Mouse (Mus musculus) limb, embryonic 15.5 days (tissue): ENCODE measurements around the gene Asb5. TPM values are rescaled to one million over a fixed set of nuclear protein-coding genes. Genes with fewer than 3 reads are reported as not detected.
"Not testable (repeated sequence)": the region's sequence is repeated elsewhere in the genome, so short reads cannot be mapped to it uniquely, and the experiment has no call there.

Experiments
- ATAC-seq: fragments of 200-750 bp; cut with Nextera tagmentation; 2 replicates; pipeline ENCODE4 v1.8.0; 2017; ENCODE audit warnings: low read depth, moderate TSS enrichment; ENCODE audit not compliant: insufficient number of reproducible peaks, low FRiP score, low TSS enrichment
- H3K27ac ChIP-seq: fragments of 300-500 bp; sonication (generic); 2 replicates; pipeline ENCODE4 v1.5.1; 2015; ENCODE audit warnings: moderate library complexity, mild to moderate bottlenecking, inconsistent platforms
- H3K27me3 ChIP-seq: fragments of 300-500 bp; sonication (generic); 2 replicates; pipeline ENCODE4 v1.6.1; 2015; ENCODE audit warnings: inconsistent platforms
- H3K36me3 ChIP-seq: fragments of 300-500 bp; sonication (generic); 2 replicates; pipeline ENCODE4 v1.6.1; 2015; ENCODE audit warnings: inconsistent platforms
- H3K4me1 ChIP-seq: fragments of 300-500 bp; sonication (generic); 2 replicates; pipeline ENCODE4 v1.6.1; 2015; ENCODE audit warnings: inconsistent platforms
- H3K4me2 ChIP-seq: fragments of 300-500 bp; sonication (generic); 2 replicates; pipeline ENCODE4 v1.6.1; 2015; ENCODE audit warnings: mild to moderate bottlenecking, inconsistent platforms
- H3K4me3 ChIP-seq: fragments of 300-500 bp; sonication (generic); 2 replicates; pipeline ENCODE4 v1.5.1; 2015; ENCODE audit warnings: mild to moderate bottlenecking, inconsistent platforms
- H3K9ac ChIP-seq: fragments of 300-500 bp; sonication (generic); 2 replicates; pipeline ENCODE4 v1.6.1; 2015; ENCODE audit warnings: inconsistent platforms
- H3K9me3 ChIP-seq: fragments of 300-500 bp; sonication (generic); 2 replicates; pipeline ENCODE4 v1.6.1; 2016; ENCODE audit warnings: inconsistent platforms
- WGBS: fragments of 180-500 bp; shearing (Covaris S2); methylation state at CpG from one replicate; pipeline ENCODE4 v1.1.7; 2015; 5-methylcytosine and 5-hydroxymethylcytosine counted together
- polyA plus RNA-seq: library from polyadenylated mRNA; unstranded; fragments of >200 nt; fragmentation: Nextera tagmentation; extraction: Ambion mirVana; gene quantifications from 2 replicates; pipeline ENCODE4 v1.2.1, GENCODE M21; 2015

Gene Asb5
- polyA plus RNA-seq, 1 experiment from 2014 or later, result 6.0 TPM

- H3K4me3 ChIP-seq, result peak overlapping the region; percentile 25; the same call in 1 of the 2 replicates
Measured at GRCm38 (mm10) chr8:54508814-54509213, 20.6 kb upstream of the Asb5 start.

GRCm38 (mm10) chr8:54509221-54509721 is 20.1 kb upstream of the Asb5 start:
- H3K27me3 ChIP-seq, result no peaks in the 10 kb centered on the region
- WGBS, result 4% methylated on average over 10 of the region's 10 CpGs
- H3K4me1 ChIP-seq, result peaks cover 4% of the 10 kb centered on the region; the same call in 1 of the 2 replicates
- no peaks in the 10 kb centered on the region for H3K9me3 ChIP-seq
- peak overlapping the region; percentile 25 for H3K4me3 ChIP-seq
- peak overlapping the region; percentile 49 for H3K4me2 ChIP-seq
- H3K9ac ChIP-seq, result no peak overlapping the region
- ATAC-seq, result peak; percentile 59; the same call in 1 of the 2 replicates
- H3K36me3 ChIP-seq, result no peaks in the 10 kb centered on the region
- no peak overlapping the region for H3K27ac ChIP-seq

More at GRCm38 (mm10) chr8:54508814-54509213, 20.6 kb upstream of the Asb5 start:
- 5% methylated on average over 9 of the region's 11 CpGs for WGBS
- H3K9me3 ChIP-seq, result no peaks in the 10 kb centered on the region
- H3K4me1 ChIP-seq, result peaks cover 4% of the 10 kb centered on the region; the same call in 1 of the 2 replicates
- H3K9ac ChIP-seq, result no peak overlapping the region
- H3K27me3 ChIP-seq, result no peaks in the 10 kb centered on the region
- peak overlapping the region; percentile 49 for H3K4me2 ChIP-seq
- ATAC-seq, result no peak
- no peaks in the 10 kb centered on the region for H3K36me3 ChIP-seq
- no peak overlapping the region for H3K27ac ChIP-seq

GRCm38 (mm10) chr8:54511791-54512190 is 17.6 kb upstream of the Asb5 start:
- no peaks in the 10 kb centered on the region; the same call in 1 of the 2 replicates for H3K36me3 ChIP-seq
- no peak for ATAC-seq
- peaks cover 4% of the 10 kb centered on the region; the same call in 1 of the 2 replicates for H3K4me1 ChIP-seq
- no peak overlapping the region for H3K27ac ChIP-seq
- no peaks in the 10 kb centered on the region for H3K9me3 ChIP-seq
- no peaks in the 10 kb centered on the region for H3K27me3 ChIP-seq
- WGBS, result 81% methylated on average over 3 of the region's 3 CpGs
- no peak overlapping the region for H3K4me2 ChIP-seq
- no peak overlapping the region for H3K4me3 ChIP-seq
- no peak overlapping the region for H3K9ac ChIP-seq

DNA sequence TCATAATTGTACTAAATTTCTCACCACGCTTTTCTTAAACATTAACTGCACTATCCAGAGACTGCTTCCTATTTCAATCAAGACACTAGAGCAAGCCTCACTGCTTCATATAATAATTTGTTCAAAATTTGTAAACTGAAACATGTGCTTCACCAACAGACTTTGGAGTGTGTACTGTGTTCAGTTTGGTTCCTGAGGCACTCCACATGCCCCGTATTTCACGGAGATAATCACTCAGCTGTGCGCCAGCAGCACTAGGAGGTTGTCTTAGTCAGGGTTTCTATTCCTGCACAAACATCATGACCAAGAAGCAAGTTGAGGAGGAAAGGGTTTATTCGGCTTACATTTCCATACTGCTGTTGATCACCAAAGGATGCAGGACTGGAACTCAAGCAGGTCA is 17.2 kb upstream of the Asb5 start:
- not testable (repeated sequence) for H3K27ac ChIP-seq, H3K4me3 ChIP-seq, H3K27me3 ChIP-seq, H3K4me2 ChIP-seq, H3K9ac ChIP-seq, H3K9me3 ChIP-seq, H3K4me1 ChIP-seq, ATAC-seq, H3K36me3 ChIP-seq
- 75% methylated on average over 5 of the region's 5 CpGs for WGBS

DNA sequence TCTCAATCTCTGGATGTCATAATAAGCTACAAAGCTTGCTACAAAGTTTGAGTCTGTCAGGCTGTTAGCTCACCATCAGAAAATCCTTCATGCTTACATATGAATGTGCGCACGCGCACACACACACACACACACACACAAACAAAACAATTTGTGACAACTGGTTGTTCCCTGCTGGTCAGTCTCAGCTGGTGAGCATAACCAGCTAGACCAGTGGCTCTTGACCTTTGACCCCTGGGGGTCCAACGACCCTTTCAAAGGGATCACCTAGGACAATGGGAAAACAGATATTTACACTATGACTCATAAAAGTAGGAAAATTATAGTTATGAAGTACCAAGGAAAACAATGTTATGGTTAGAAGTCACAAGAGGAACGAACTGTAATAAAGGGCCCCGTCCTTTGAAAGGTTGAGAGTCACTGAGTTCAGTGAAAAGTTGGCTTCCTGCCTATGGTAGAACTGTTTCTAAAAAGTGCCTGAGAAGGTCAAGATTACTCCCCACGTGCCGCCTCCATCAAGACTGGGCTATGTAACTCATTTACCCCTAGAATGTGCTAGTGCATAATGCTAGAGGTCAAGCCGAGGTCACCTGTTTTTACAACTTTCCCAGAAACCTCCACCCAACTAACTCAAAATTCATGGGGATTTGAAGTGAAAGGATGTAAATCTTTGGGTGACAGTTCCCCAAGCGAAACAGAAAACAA is 10.5 kb upstream of the Asb5 start:
- no peaks in the 10 kb centered on the region for H3K4me1 ChIP-seq
- H3K27me3 ChIP-seq, result no peaks in the 10 kb centered on the region
- WGBS, result 69% methylated on average over 10 of the region's 10 CpGs
- H3K36me3 ChIP-seq, result peaks cover 35% of the 10 kb centered on the region
- no peak overlapping the region for H3K27ac ChIP-seq
- ATAC-seq, result no peak
- H3K4me3 ChIP-seq, result no peak overlapping the region
- H3K4me2 ChIP-seq, result no peak overlapping the region
- no peaks in the 10 kb centered on the region for H3K9me3 ChIP-seq
- no peak overlapping the region for H3K9ac ChIP-seq

- peaks cover 38% of the 10 kb centered on the region for H3K36me3 ChIP-seq
- H3K9me3 ChIP-seq, result no peaks in the 10 kb centered on the region
- no peak overlapping the region for H3K4me3 ChIP-seq
- no peaks in the 10 kb centered on the region for H3K4me1 ChIP-seq
- H3K4me2 ChIP-seq, result no peak overlapping the region
- no peak for ATAC-seq
- H3K27me3 ChIP-seq, result no peaks in the 10 kb centered on the region
- 76% methylated on average over 4 of the region's 4 CpGs for WGBS
- no peak overlapping the region for H3K9ac ChIP-seq
- no peak overlapping the region for H3K27ac ChIP-seq
Measured at GRCm38 (mm10) chr8:54520516-54520915, 8.9 kb upstream of the Asb5 start.

DNA sequence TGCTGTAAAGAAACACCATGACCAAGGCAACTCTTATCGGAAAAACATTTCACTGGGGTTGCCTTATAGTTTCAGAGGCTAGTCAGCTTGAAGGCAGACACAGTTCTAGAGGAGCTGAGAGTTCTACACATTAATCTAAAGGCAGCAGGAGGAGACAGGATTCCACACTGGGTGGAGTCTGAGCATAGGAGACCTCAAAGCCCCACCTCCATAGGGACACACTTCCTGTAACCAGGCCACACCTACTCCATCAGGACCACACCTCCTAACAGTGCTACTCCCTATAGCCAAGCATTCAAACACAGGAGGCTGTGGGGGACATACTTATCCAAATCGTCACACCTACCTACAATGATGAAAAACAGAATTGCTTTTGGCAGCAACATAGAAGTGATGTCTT is 3.8 kb upstream of the Asb5 start:
- Histone ChIP-seq H3K27ac (no peak overlapping the region), H3K4me3 (no peak overlapping the region), H3K4me2 (no peak overlapping the region), H3K36me3 (peaks cover 35% of the 10 kb centered on the region), H3K9ac (no peak overlapping the region), H3K27me3 (no peaks in the 10 kb centered on the region), H3K9me3 (no peaks in the 10 kb centered on the region), H3K4me1 (peaks cover 12% of the 10 kb centered on the region)
- 82% methylated on average over 2 of the region's 2 CpGs for WGBS
- no peak for ATAC-seq

DNA sequence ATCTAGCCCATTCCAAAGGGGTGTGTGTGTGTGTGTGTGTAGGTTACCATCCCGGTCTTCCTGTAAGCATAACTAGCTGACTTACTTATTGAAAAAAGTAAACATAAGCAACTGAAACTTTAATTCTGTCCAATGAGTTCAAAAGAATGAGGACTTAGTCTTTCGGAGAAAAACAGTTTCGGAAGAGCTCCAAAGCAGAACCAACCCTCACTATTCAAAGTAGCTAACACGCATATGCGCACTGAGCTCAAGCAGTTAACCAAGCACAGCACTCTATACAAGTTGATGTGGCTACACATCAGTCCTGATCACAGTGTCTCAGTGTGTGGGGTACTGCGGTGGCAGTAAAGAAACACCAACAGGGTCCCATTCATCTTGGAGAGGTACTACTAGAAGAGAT is 2.7 kb upstream of the Asb5 start:
- no peaks in the 10 kb centered on the region for H3K9me3 ChIP-seq
- H3K36me3 ChIP-seq, result peaks cover 24% of the 10 kb centered on the region
- no peaks in the 10 kb centered on the region for H3K27me3 ChIP-seq
- peaks cover 12% of the 10 kb centered on the region for H3K4me1 ChIP-seq
- 93% methylated on average over 6 of the region's 6 CpGs for WGBS
- ATAC-seq, result no peak
- no peak overlapping the region for H3K27ac ChIP-seq
- H3K4me3 ChIP-seq, result no peak overlapping the region
- no peak overlapping the region for H3K9ac ChIP-seq
- H3K4me2 ChIP-seq, result no peak overlapping the region

DNA sequence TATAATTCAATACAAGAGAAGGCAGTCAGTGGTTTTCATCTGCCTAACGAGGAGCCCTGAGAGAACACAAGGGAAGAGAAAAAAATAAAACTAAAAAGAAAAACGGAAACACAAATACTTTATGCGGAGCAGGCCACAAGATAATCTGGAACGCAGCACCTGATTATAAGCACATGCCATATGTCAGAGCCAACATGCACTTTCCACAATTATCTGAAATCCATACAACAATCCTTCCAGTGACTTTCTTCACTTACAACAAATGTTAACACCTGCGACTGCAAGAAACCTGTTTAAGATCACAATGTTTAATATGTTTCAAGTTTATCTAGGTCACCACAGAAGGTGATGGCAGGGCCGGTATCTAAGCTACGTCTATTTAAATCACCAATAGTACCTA is 809 bp upstream of the Asb5 start:
- 33% methylated on average over 7 of the region's 7 CpGs for WGBS
- Histone ChIP-seq H3K27ac (no peak overlapping the region), H3K4me2 (peak overlapping the region; percentile 55), H3K9me3 (no peaks in the 10 kb centered on the region), H3K4me3 (peak overlapping the region; percentile 98), H3K27me3 (no peaks in the 10 kb centered on the region), H3K9ac (peak overlapping the region; percentile 87; the same call in 1 of the 2 replicates), H3K36me3 (peaks cover 11% of the 10 kb centered on the region), H3K4me1 (peaks cover 12% of the 10 kb centered on the region)
- no peak for ATAC-seq

DNA sequence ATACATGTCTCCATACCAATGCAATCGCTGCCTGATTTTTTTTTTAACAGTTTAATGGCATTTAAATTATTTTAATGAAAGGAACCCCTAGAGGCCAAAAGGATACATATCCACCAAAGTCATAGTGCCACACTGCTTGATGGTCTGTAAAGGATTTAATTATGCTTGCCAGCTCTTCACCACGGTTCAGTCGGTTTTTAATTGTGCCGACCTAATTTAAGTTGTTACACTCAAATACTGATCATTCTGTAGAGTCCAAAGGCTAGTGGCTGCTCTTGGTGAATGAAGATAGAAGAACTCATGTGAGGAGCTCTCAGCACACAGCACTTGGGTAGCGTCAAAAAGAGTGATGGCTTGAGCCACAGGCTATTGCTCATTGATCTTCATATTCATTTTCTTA is 5.8 kb downstream of the Asb5 start:
- no peak for ATAC-seq
- no peaks in the 10 kb centered on the region for H3K9me3 ChIP-seq
- H3K36me3 ChIP-seq, result no peaks in the 10 kb centered on the region
- no peak overlapping the region for H3K4me2 ChIP-seq
- 80% methylated on average over 5 of the region's 5 CpGs for WGBS
- no peak overlapping the region for H3K9ac ChIP-seq
- H3K4me3 ChIP-seq, result no peak overlapping the region
- no peaks in the 10 kb centered on the region for H3K27me3 ChIP-seq
- H3K27ac ChIP-seq, result no peak overlapping the region
- no peaks in the 10 kb centered on the region for H3K4me1 ChIP-seq

DNA sequence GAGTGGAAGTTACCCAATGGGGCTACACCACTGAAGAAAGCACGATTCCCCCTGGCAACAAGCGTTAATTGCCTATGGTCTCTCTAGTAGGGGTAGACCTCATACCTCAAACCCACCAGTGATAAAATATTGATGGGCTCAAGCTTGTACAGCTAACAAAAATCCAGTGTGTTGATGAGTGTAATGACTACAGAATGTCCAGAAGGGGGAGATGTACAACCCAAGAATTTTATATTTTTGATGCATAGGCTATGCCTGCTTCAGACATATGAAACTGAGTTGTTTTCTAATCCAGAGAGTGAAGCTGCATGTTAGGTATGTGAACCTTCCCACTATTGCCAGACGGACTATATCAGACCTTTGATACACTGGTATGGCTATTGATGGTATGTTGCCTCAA is 7.9 kb downstream of the Asb5 start:
- H3K4me1 ChIP-seq, result no peaks in the 10 kb centered on the region
- no peak overlapping the region for H3K4me2 ChIP-seq
- H3K27ac ChIP-seq, result no peak overlapping the region
- ATAC-seq, result no peak
- no peaks in the 10 kb centered on the region for H3K27me3 ChIP-seq
- no peaks in the 10 kb centered on the region for H3K9me3 ChIP-seq
- no peak overlapping the region for H3K9ac ChIP-seq
- no peak overlapping the region for H3K4me3 ChIP-seq
- WGBS, result 90% methylated on average over 3 of the region's 3 CpGs
- H3K36me3 ChIP-seq, result no peaks in the 10 kb centered on the region

- WGBS, result 84% methylated on average over 1 of the region's 1 CpGs
- Histone ChIP-seq H3K9ac (no peak overlapping the region), H3K27ac (no peak overlapping the region), H3K36me3 (no peaks in the 10 kb centered on the region), H3K4me2 (no peak overlapping the region), H3K27me3 (no peaks in the 10 kb centered on the region), H3K4me1 (no peaks in the 10 kb centered on the region), H3K4me3 (no peak overlapping the region), H3K9me3 (no peaks in the 10 kb centered on the region)
- no peak for ATAC-seq
Measured at GRCm38 (mm10) chr8:54541331-54541730, 12.0 kb downstream of the Asb5 start.
